Mouse (Mus musculus): ENCODE data around the gene Gan. TPM values are rescaled to one million over a fixed set of nuclear protein-coding genes. Genes with fewer than 3 reads are reported as not detected.

Gene Gan
- polyA plus RNA-seq, 1 experiment, result not detected

DNA sequence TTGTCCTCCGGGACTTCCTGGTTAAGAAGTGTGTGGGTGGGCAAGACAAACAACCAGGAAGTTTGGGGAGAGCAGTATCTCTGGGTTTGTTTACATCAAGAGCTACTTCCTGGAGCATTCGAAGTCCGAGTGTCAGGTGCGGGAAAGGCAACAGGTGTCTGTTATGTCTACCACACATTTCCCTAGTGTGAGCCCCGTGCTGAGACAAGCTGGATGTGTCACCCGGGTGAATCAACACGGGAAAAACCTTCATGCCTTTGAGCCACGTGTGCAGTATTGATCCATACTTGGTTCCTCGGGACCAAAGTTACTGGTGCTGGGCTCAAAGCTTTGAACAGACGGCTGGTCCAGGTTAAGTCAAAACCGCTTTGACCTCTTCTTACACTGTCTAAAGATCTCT is 20.6 kb upstream of the Gan start:
- Histone ChIP-seq H3K27ac (ENCODE audit: insufficient read depth, low read depth, low read length) (no peak overlapping the region), H3K4me3 (ENCODE audit: insufficient read depth, low read depth, low read length) (no peak overlapping the region), H3K4me1 (ENCODE audit: control insufficient read depth, insufficient read depth, low read length) (no peaks in the 10 kb centered on the region)
- TF ChIP-seq CTCF (IDR thresholded peaks at IDR 0.05; ENCODE audit: insufficient read depth, low read depth, low read length) (no peak), POLR2A (IDR thresholded peaks at IDR 0.05; ENCODE audit: insufficient read depth, low read depth, low read length) (no peak)
- WGBS, result 73% methylated on average over 11 of the region's 11 CpGs

DNA sequence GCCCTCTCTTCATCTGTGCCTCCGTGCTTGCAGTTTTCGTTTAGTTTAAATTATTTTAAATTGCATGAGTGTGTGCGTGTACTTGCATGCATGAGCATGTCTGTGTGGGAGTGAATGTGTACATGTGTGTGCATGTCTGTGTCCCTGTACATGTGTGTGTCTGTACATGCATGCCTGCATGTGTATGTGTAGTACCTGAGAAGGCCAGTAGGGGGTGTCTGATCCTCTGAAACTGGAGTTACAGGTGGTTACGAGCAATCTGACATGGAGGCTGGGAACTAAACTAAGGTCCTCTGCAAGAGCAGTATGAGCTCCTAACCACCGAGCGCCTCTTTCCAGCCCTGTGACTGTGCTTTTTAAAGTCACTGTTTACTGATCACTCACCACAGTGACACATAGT is 9.4 kb upstream of the Gan start:
- Histone ChIP-seq H3K27ac (ENCODE audit: insufficient read depth, low read depth, low read length) (no peak overlapping the region), H3K4me3 (ENCODE audit: insufficient read depth, low read depth, low read length) (no peak overlapping the region), H3K4me1 (ENCODE audit: control insufficient read depth, insufficient read depth, low read length) (no peaks in the 10 kb centered on the region)
- WGBS, result 93% methylated on average over 6 of the region's 6 CpGs
- TF ChIP-seq POLR2A (IDR thresholded peaks at IDR 0.05; ENCODE audit: insufficient read depth, low read depth, low read length) (no peak), CTCF (IDR thresholded peaks at IDR 0.05; ENCODE audit: insufficient read depth, low read depth, low read length) (no peak)

DNA sequence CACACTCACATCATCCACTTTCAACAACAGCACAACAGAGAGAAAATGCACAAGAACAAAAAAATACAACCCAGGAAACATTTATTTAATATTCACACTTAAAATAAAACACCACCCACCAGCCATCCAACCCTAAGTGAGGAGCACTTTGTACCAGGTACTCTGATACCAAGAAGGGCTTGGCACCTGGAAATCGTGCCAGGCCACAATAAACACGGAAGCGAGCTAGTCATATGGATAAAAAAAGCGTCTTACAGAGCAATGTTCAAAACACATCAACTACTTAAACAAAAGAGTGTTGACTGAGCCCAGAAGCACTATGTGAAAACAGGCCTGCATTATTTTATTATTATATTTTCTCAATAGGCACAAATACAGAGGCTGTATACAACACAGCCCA is 1.8 kb upstream of the Gan start:
- H3K27ac ChIP-seq (ENCODE audit: insufficient read depth, low read depth, low read length), result no peak overlapping the region
- no peak overlapping the region for H3K4me3 ChIP-seq (ENCODE audit: insufficient read depth, low read depth, low read length)
- 87% methylated on average over 4 of the region's 4 CpGs for WGBS
- TF ChIP-seq CTCF (IDR thresholded peaks at IDR 0.05; ENCODE audit: insufficient read depth, low read depth, low read length) (no peak), POLR2A (IDR thresholded peaks at IDR 0.05; ENCODE audit: insufficient read depth, low read depth, low read length) (no peak)
- peaks cover 8% of the 10 kb centered on the region for H3K4me1 ChIP-seq (ENCODE audit: control insufficient read depth, insufficient read depth, low read length)

DNA sequence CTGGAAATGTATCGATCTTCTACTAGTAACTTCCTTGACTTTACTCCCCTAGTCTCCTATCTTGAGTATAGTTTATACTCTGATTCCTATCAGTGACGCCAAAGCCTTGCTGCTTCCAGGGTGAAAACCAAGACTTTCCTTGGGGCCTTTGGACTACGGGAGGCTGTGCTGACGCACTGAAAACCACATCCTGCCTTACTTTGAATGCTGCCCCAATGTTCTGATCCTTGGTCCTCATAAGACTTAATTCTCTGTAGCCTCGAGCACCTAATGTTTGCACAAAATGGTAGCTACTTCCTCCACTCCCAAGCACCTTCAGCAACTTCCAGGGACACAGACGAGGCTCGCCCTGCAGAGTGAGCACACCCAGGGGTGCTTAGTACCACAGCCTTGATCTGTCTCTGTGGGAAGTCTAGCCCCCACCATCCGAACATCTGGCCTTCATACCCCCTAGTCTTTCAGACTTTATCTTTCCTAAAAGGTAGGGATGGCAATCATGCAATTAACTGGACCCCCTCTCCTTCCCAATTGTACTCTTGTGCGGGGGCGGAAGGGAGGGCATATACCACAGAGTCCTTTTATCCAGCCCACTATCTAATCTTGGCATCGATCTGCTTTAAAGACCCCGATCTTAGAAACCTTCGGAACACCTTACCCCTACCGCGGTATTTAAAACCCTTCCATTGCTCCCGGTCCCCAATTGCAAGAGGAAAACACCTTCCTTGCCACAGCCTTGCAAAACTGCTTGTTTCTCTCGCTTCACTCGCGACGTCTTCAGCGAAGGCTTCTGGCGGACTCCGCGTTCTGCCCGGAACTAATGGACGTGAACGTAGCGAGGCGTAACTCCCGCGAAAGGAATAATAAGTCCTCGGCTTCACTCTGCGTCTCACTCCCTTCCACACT is 818 bp upstream of the Gan start:
- H3K4me3 ChIP-seq (ENCODE audit: insufficient read depth, low read depth, low read length), result peak overlapping the region; percentile 57
- 9% methylated on average over 33 of the region's 33 CpGs for WGBS
- H3K27ac ChIP-seq (ENCODE audit: insufficient read depth, low read depth, low read length), result no peak overlapping the region
- H3K4me1 ChIP-seq (ENCODE audit: control insufficient read depth, insufficient read depth, low read length), result peaks cover 12% of the 10 kb centered on the region
- TF ChIP-seq CTCF (IDR thresholded peaks at IDR 0.05; ENCODE audit: insufficient read depth, low read depth, low read length) (no peak), POLR2A (IDR thresholded peaks at IDR 0.05; ENCODE audit: insufficient read depth, low read depth, low read length) (no peak)

DNA sequence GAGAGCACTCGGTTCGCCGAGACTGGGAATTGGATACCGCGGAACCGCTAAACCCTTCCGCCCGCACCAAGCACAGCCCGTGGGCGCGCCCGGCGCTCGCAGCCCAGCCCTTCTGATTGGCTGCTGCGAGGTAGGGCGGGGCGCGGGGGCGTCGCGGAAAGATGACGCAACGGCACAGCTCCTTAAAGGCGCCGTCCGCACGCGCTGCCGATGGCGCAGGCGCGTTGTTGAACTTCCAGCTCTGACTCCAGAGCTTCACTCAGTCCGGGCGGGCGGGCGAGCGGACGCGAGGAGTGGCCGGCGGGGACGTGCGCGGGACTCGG is 205 bp upstream of the Gan start:
- Histone ChIP-seq H3K4me3 (ENCODE audit: insufficient read depth, low read depth, low read length) (peak overlapping the region; percentile 57), H3K27ac (ENCODE audit: insufficient read depth, low read depth, low read length) (no peak overlapping the region), H3K4me1 (ENCODE audit: control insufficient read depth, insufficient read depth, low read length) (peaks cover 12% of the 10 kb centered on the region)
- peak; percentile 67; the same call in 1 of the 2 replicates for TF ChIP-seq POLR2A (IDR thresholded peaks at IDR 0.05; ENCODE audit: insufficient read depth, low read depth, low read length)
- TF ChIP-seq CTCF (IDR thresholded peaks at IDR 0.05; ENCODE audit: insufficient read depth, low read depth, low read length), result no peak
- WGBS, result under 1% methylated on average over 45 of the region's 45 CpGs

DNA sequence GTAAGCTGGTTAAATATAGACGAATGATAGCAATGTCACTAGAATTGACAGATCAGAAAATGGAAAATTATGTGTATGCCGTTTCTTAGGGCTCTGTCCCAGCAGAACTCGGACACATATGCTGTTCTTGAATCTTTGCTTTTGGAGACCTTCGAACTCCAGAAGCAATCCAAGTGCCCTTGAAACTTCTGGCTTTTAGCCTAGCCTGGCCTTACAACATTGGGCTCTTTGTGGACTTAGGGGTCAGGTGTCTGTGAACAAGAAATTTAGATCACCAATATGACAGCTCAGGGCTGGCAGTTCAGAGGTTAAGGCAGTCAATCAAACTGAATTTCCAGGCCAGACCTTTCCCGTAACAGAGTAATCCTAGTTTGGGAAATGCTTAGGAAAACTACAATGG is 1.1 kb downstream of the Gan start:
- no peak for TF ChIP-seq POLR2A (IDR thresholded peaks at IDR 0.05; ENCODE audit: insufficient read depth, low read depth, low read length)
- no peak for TF ChIP-seq CTCF (IDR thresholded peaks at IDR 0.05; ENCODE audit: insufficient read depth, low read depth, low read length)

DNA sequence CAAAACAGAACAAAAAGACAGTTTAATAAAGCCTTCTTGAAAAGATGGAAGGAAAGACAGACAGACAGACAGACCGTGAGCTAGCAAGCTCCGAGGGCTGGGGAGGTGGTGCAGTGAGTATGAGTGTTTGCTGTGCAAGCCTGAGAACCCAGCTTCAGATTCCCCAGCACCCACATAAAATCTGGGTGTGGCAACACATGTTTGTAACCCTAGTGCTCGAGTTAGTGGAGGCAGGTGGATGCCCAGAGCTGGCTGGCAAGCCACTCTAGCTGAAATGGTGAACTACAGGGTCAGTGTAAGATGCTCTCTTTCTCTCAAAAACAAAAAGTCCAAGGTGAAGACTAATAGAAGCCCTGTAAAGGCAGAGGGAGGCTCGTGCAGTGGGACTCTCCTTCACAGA is 7.0 kb downstream of the Gan start:
- TF ChIP-seq CTCF (IDR thresholded peaks at IDR 0.05; ENCODE audit: insufficient read depth, low read depth, low read length) (no peak), POLR2A (IDR thresholded peaks at IDR 0.05; ENCODE audit: insufficient read depth, low read depth, low read length) (no peak)
- H3K27ac ChIP-seq (ENCODE audit: insufficient read depth, low read depth, low read length), result no peak overlapping the region
- H3K4me1 ChIP-seq (ENCODE audit: control insufficient read depth, insufficient read depth, low read length), result peaks cover 12% of the 10 kb centered on the region
- no peak overlapping the region for H3K4me3 ChIP-seq (ENCODE audit: insufficient read depth, low read depth, low read length)
- 90% methylated on average over 4 of the region's 4 CpGs for WGBS

More for the DNA sequence above, 1.1 kb downstream of the Gan start:
- Histone ChIP-seq H3K4me1 (ENCODE audit: control insufficient read depth, insufficient read depth, low read length) (peaks cover 13% of the 10 kb centered on the region), H3K27ac (ENCODE audit: insufficient read depth, low read depth, low read length) (no peak overlapping the region), H3K4me3 (ENCODE audit: insufficient read depth, low read depth, low read length) (no peak overlapping the region)
- WGBS, result 55% methylated on average over 5 of the region's 5 CpGs

DNA sequence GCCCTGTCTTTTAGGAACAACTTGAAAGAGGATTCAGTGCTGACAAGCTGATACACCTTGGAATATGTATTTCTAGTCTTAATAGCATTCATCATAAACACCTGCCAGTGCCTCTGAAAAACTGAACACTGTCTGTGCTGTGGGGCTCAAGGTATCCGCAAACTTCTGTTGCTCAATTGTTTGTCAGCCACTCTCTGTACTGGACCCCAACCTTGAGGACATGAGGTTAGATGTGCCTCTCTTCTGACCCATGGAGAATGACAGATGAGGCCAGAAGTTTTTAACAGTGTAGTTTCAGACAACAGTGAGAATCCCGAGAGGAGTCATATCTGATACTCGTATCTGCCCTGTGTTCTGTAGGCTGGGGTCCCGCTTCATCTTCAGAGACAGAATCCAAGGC is 7.6 kb downstream of the Gan start:
- 98% methylated on average over 4 of the region's 4 CpGs for WGBS
- no peak for TF ChIP-seq POLR2A (IDR thresholded peaks at IDR 0.05; ENCODE audit: insufficient read depth, low read depth, low read length)
- no peak for TF ChIP-seq CTCF (IDR thresholded peaks at IDR 0.05; ENCODE audit: insufficient read depth, low read depth, low read length)
- Histone ChIP-seq H3K27ac (ENCODE audit: insufficient read depth, low read depth, low read length) (no peak overlapping the region), H3K4me3 (ENCODE audit: insufficient read depth, low read depth, low read length) (no peak overlapping the region), H3K4me1 (ENCODE audit: control insufficient read depth, insufficient read depth, low read length) (peaks cover 12% of the 10 kb centered on the region)

DNA sequence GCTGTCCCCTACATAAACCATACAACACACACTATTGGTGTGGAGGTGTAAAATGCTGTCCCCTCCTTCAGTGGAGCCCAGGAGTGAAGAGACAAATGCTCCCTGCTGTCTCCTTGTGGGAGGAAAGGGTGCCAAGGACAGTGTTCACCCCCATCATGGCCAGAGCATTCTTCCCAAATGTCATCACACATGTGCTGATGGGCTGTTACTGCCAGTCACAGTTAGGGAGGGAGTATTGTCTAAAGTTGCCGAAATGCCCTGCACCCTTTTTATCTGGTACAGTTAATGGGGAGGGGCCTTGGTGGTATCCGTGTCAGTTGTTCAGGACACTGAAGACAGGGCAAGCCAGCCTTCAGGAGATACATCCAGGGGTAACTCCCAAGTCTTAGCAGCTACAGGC is 8.6 kb downstream of the Gan start:
- H3K27ac ChIP-seq (ENCODE audit: insufficient read depth, low read depth, low read length), result no peak overlapping the region
- H3K4me3 ChIP-seq (ENCODE audit: insufficient read depth, low read depth, low read length), result no peak overlapping the region
- WGBS, result 88% methylated on average over 2 of the region's 2 CpGs
- TF ChIP-seq CTCF (IDR thresholded peaks at IDR 0.05; ENCODE audit: insufficient read depth, low read depth, low read length), result no peak
- TF ChIP-seq POLR2A (IDR thresholded peaks at IDR 0.05; ENCODE audit: insufficient read depth, low read depth, low read length), result no peak
- H3K4me1 ChIP-seq (ENCODE audit: control insufficient read depth, insufficient read depth, low read length), result peaks cover 8% of the 10 kb centered on the region; the same call in 1 of the 2 replicates

Data from olfactory bulb, adult 2 months (tissue).